Mouse (Mus musculus) kidney, embryonic 14.5 days (tissue): ENCODE measurements around the gene Bend4. TPM values are rescaled to one million over a fixed set of nuclear protein-coding genes. Genes with fewer than 3 reads are reported as not detected.
A peak's percentile ranks its signal among the peaks of the same experiment; 100 is the strongest.

Source experiments
- ATAC-seq: fragments of 200-750 bp; cut with Nextera tagmentation; 2 replicates; pipeline ENCODE4 v1.8.0; 2017; ENCODE audit warnings: moderate number of reproducible peaks, mild to moderate bottlenecking, moderate TSS enrichment, moderate library complexity; ENCODE audit not compliant: low FRiP score, low TSS enrichment
- H3K27ac ChIP-seq: fragments of 300-500 bp; sonication (generic); 2 replicates; pipeline ENCODE4 v1.5.1; 2014; ENCODE audit warnings: low read depth, mild to moderate bottlenecking, low read length, moderate library complexity, mixed read lengths
- H3K27me3 ChIP-seq: fragments of 300-500 bp; sonication (generic); 2 replicates; pipeline ENCODE4 v1.6.1; 2014; ENCODE audit warnings: mild to moderate bottlenecking, low read length; ENCODE audit not compliant: control insufficient read depth, insufficient read depth
- H3K36me3 ChIP-seq: fragments of 300-500 bp; sonication (generic); 2 replicates; pipeline ENCODE4 v1.6.1; 2014; ENCODE audit warnings: low read length, mixed read lengths; ENCODE audit not compliant: control insufficient read depth, insufficient read depth
- H3K4me1 ChIP-seq: fragments of 300-500 bp; sonication (generic); 2 replicates; pipeline ENCODE4 v1.6.1; 2014; ENCODE audit warnings: low read length, mixed read lengths; ENCODE audit not compliant: control insufficient read depth, insufficient read depth
- H3K4me2 ChIP-seq: fragments of 300-500 bp; sonication (generic); replicated peaks from 2 replicates; pipeline ENCODE4 v1.6.1; 2014; ENCODE audit warnings: low read depth, mild to moderate bottlenecking, low read length
- H3K4me3 ChIP-seq: fragments of 300-500 bp; sonication (generic); 2 replicates; pipeline ENCODE4 v1.5.1; 2014; ENCODE audit warnings: mild to moderate bottlenecking, low read length
- H3K9ac ChIP-seq: fragments of 300-500 bp; sonication (generic); 2 replicates; pipeline ENCODE4 v1.6.1; 2014; ENCODE audit warnings: low read depth, mild to moderate bottlenecking, low read length, moderate library complexity
- H3K9me3 ChIP-seq: fragments of 300-500 bp; sonication (generic); 2 replicates; pipeline ENCODE4 v1.6.1; 2016; ENCODE audit warnings: low read length; ENCODE audit not compliant: control insufficient read depth
- WGBS: fragments of 180-500 bp; shearing (Covaris S2); extraction: QIAGEN DNeasy Blood & Tissue Kit; methylation state at CpG from one replicate; pipeline ENCODE4 v1.1.7; 2014; 5-methylcytosine and 5-hydroxymethylcytosine counted together
- polyA plus RNA-seq: library from polyadenylated mRNA; unstranded; fragments of >200 nt; fragmentation: Nextera tagmentation; extraction: Ambion mirVana; gene quantifications from 2 replicates; pipeline ENCODE4 v1.2.1, GENCODE M21; 2014

Bend4 gene
- polyA plus RNA-seq = 9.7 and 11.6 TPM in 2 replicates

- Histone ChIP-seq H3K27ac (peak within 1 kb of the TSS; percentile 30; the same call in 1 of the 2 replicates), H3K27me3 (peaks cover 6% of the 10 kb centered on the region), H3K9me3 (no peaks in the 10 kb centered on the region), H3K9ac (peak within 1 kb of the TSS; percentile 78), H3K36me3 (no peaks in the 10 kb centered on the region), H3K4me3 (peak within 1 kb of the TSS; percentile 70), H3K4me2 (peak within 1 kb of the TSS; percentile 84), H3K4me1 (0 out of 2 replicates have a peak, but pooled peaks cover 9% of the 10 kb centered on the region)
- WGBS = 3% methylated on average over 61 of the region's 90 CpGs
- ATAC-seq = peak; percentile 81
Measured at GRCm38 (mm10) chr5:67427443-67428360, at the start of gene Bend4. Gene Bend4 (minus strand): TSS chr5:67428310.

- no peak for ATAC-seq
- H3K4me3 ChIP-seq = no peak overlapping the region
- no peak overlapping the region for H3K4me2 ChIP-seq
- 0 out of 2 replicates have a peak, but pooled peaks cover 3% of the 10 kb centered on the region for H3K4me1 ChIP-seq
- H3K27me3 ChIP-seq = no peaks in the 10 kb centered on the region
- H3K9me3 ChIP-seq = no peaks in the 10 kb centered on the region
- 75% methylated on average over 8 of the region's 8 CpGs for WGBS
- H3K27ac ChIP-seq = no peak overlapping the region
- H3K36me3 ChIP-seq = no peaks in the 10 kb centered on the region
- no peak overlapping the region for H3K9ac ChIP-seq
Measured at GRCm38 (mm10) chr5:67473723-67474122, 45.6 kb upstream of the Bend4 start.

GRCm38 (mm10) chr5:67473094-67473493 is 45.0 kb upstream of the Bend4 start:
- Histone ChIP-seq H3K4me2 (no peak overlapping the region), H3K4me3 (no peak overlapping the region), H3K9ac (no peak overlapping the region), H3K36me3 (no peaks in the 10 kb centered on the region), H3K4me1 (0 out of 2 replicates have a peak, but pooled peaks cover 3% of the 10 kb centered on the region), H3K27me3 (no peaks in the 10 kb centered on the region), H3K27ac (no peak overlapping the region), H3K9me3 (no peaks in the 10 kb centered on the region)
- no peak for ATAC-seq
- 41% methylated on average over 5 of the region's 5 CpGs for WGBS

GRCm38 (mm10) chr5:67466866-67467530 is 38.9 kb upstream of the Bend4 start:
- 55% methylated on average over 15 of the region's 15 CpGs for WGBS
- H3K4me1 ChIP-seq = 0 out of 2 replicates have a peak, but pooled peaks cover 1% of the 10 kb centered on the region
- ATAC-seq = no peak
- H3K27me3 ChIP-seq = no peaks in the 10 kb centered on the region
- H3K4me3 ChIP-seq = no peak overlapping the region
- H3K9me3 ChIP-seq = no peaks in the 10 kb centered on the region
- H3K4me2 ChIP-seq = no peak overlapping the region
- H3K36me3 ChIP-seq = no peaks in the 10 kb centered on the region
- no peak overlapping the region for H3K9ac ChIP-seq
- H3K27ac ChIP-seq = no peak overlapping the region

GRCm38 (mm10) chr5:67464899-67465298 is 36.8 kb upstream of the Bend4 start:
- ATAC-seq = no peak

GRCm38 (mm10) chr5:67463636-67464035 is 35.5 kb upstream of the Bend4 start:
- no peaks in the 10 kb centered on the region for H3K27me3 ChIP-seq
- H3K4me1 ChIP-seq = 0 out of 2 replicates have a peak, but pooled peaks cover 2% of the 10 kb centered on the region
- no peaks in the 10 kb centered on the region for H3K9me3 ChIP-seq
- no peak overlapping the region for H3K4me2 ChIP-seq
- no peak for ATAC-seq
- no peak overlapping the region for H3K9ac ChIP-seq
- H3K27ac ChIP-seq = no peak overlapping the region
- no peaks in the 10 kb centered on the region for H3K36me3 ChIP-seq
- H3K4me3 ChIP-seq = no peak overlapping the region
- WGBS = 78% methylated on average over 9 of the region's 9 CpGs

More at GRCm38 (mm10) chr5:67464899-67465298, 36.8 kb upstream of the Bend4 start:
- Histone ChIP-seq H3K36me3 (no peaks in the 10 kb centered on the region), H3K4me3 (no peak overlapping the region), H3K9me3 (no peaks in the 10 kb centered on the region), H3K9ac (no peak overlapping the region), H3K4me1 (0 out of 2 replicates have a peak, but pooled peaks cover 2% of the 10 kb centered on the region), H3K27ac (no peak overlapping the region), H3K4me2 (no peak overlapping the region), H3K27me3 (no peaks in the 10 kb centered on the region)
- 83% methylated on average over 3 of the region's 3 CpGs for WGBS

- no peaks in the 10 kb centered on the region for H3K9me3 ChIP-seq
- H3K4me3 ChIP-seq = no peak overlapping the region
- WGBS = 21% methylated on average over 4 of the region's 4 CpGs
- H3K4me1 ChIP-seq = 0 out of 2 replicates have a peak, but pooled peaks cover 2% of the 10 kb centered on the region
- no peak overlapping the region for H3K9ac ChIP-seq
- no peaks in the 10 kb centered on the region for H3K36me3 ChIP-seq
- H3K27me3 ChIP-seq = no peaks in the 10 kb centered on the region
- H3K27ac ChIP-seq = no peak overlapping the region
- ATAC-seq = peak; percentile 84
- H3K4me2 ChIP-seq = no peak overlapping the region
Measured at GRCm38 (mm10) chr5:67462331-67462730, 34.2 kb upstream of the Bend4 start.

GRCm38 (mm10) chr5:67456841-67457240 is 28.7 kb upstream of the Bend4 start:
- Histone ChIP-seq H3K36me3 (no peaks in the 10 kb centered on the region), H3K4me1 (no peaks in the 10 kb centered on the region), H3K27me3 (no peaks in the 10 kb centered on the region), H3K27ac (no peak overlapping the region), H3K4me3 (no peak overlapping the region), H3K9me3 (no peaks in the 10 kb centered on the region), H3K4me2 (no peak overlapping the region), H3K9ac (no peak overlapping the region)
- no peak for ATAC-seq
- WGBS = 90% methylated on average over 4 of the region's 4 CpGs
